Mouse (Mus musculus) heart, postnatal 0 days (tissue): Measurements from ENCODE around the gene Slco4a1.

Experiments
- CTCF ChIP-seq: IDR thresholded peaks from 2 replicates; pipeline ENCODE4 v1.5.1; 2016; ENCODE audit warnings: antibody characterized with exemption, control low read depth, low read depth
- EP300 ChIP-seq: IDR thresholded peaks from 2 replicates; pipeline ENCODE4 v1.6.1; 2016; ENCODE audit warnings: antibody characterized with exemption, low read depth

GRCm38 (mm10) chr2:180511875-180512661, 56.0 kb downstream of the Slco4a1 start:
- TF ChIP-seq CTCF = no peak
- no peak for TF ChIP-seq EP300
